Mouse (Mus musculus) limb, embryonic 11.5 days (tissue): Measurements from ENCODE around the gene Cpxm1. TPM values are rescaled to one million over a fixed set of nuclear protein-coding genes. Genes with fewer than 3 reads are reported as not detected.
A peak's percentile ranks its signal among the peaks of the same experiment; 100 is the strongest.

Experiments used
- ATAC-seq: fragments of 200-750 bp; cut with Nextera tagmentation; 2 replicates; pipeline ENCODE4 v1.8.0; 2017; ENCODE audit warnings: low read depth; ENCODE audit not compliant: insufficient number of reproducible peaks, low FRiP score, low TSS enrichment
- DNase-seq: peaks from one replicate; pipeline ENCODE4 v3.0.0-alpha.2; 2015; ENCODE audit warnings: low spot score
- H3K27ac ChIP-seq: fragments of 300-500 bp; sonication (generic); replicated peaks from 2 replicates; pipeline ENCODE4 v1.5.1; 2014; ENCODE audit warnings: low read depth, mild to moderate bottlenecking, low read length
- H3K27me3 ChIP-seq: fragments of 300-500 bp; sonication (generic); 2 replicates; pipeline ENCODE4 v1.6.1; 2014; ENCODE audit warnings: mild to moderate bottlenecking, low read length, mixed read lengths; ENCODE audit not compliant: control insufficient read depth, insufficient read depth
- H3K36me3 ChIP-seq: fragments of 300-500 bp; sonication (generic); 2 replicates; pipeline ENCODE4 v1.6.1; 2014; ENCODE audit warnings: mild to moderate bottlenecking, low read length, moderate library complexity, mixed read lengths; ENCODE audit not compliant: control insufficient read depth, insufficient read depth
- H3K4me1 ChIP-seq: fragments of 300-500 bp; sonication (generic); 2 replicates; pipeline ENCODE4 v1.6.1; 2014; ENCODE audit warnings: low read length, mixed read lengths; ENCODE audit not compliant: control insufficient read depth, insufficient read depth
- H3K4me2 ChIP-seq: fragments of 300-500 bp; sonication (generic); 2 replicates; pipeline ENCODE4 v1.6.1; 2014; ENCODE audit warnings: low read depth, mild to moderate bottlenecking, moderate library complexity; ENCODE audit not compliant: severe bottlenecking
- H3K4me3 ChIP-seq: fragments of 300-500 bp; sonication (generic); 2 replicates; pipeline ENCODE4 v1.5.1; 2014; ENCODE audit warnings: low read depth, low read length
- H3K9ac ChIP-seq: fragments of 300-500 bp; sonication (generic); 2 replicates; pipeline ENCODE4 v1.6.1; 2014; ENCODE audit warnings: mild to moderate bottlenecking, low read length
- H3K9me3 ChIP-seq: fragments of 300-500 bp; sonication (generic); 2 replicates; pipeline ENCODE4 v1.6.1; 2016; ENCODE audit warnings: low read length; ENCODE audit not compliant: control insufficient read depth
- WGBS: fragments of 180-500 bp; shearing (Covaris S2); extraction: QIAGEN DNeasy Blood & Tissue Kit; methylation state at CpG from one replicate; pipeline ENCODE4 v1.1.7; 2014; 5-methylcytosine and 5-hydroxymethylcytosine counted together
- polyA plus RNA-seq: library from polyadenylated mRNA; unstranded; fragments of >200 nt; fragmentation: Nextera tagmentation; extraction: Ambion mirVana; gene quantifications from 2 replicates; pipeline ENCODE4 v1.2.1, GENCODE M21; 2014

Gene Cpxm1
- polyA plus RNA-seq, 1 experiment from 2014 or later: 62.3 TPM

DNA sequence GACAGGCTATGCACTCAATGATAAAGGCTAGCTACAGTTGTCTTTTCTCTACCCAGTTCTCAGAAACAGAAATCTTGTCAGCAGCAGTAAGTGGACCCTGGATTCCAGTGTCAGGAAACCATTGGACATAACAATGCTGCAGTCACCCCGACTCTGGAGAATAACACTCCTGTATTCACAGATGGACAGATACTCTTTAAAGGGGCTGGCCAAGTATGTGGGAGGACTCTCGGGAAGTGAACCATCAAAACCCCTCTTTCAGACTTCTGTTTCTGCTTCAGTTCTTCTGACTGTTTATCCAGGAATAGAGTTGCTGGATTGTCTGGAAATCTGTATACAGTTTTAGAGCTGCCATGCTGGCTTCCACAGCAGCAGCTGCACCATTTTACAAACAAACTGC lies 32.5 kb upstream of the Cpxm1 start:
- Histone ChIP-seq H3K4me1 (0 out of 2 replicates have a peak, but pooled peaks cover 4% of the 10 kb centered on the region), H3K36me3 (peaks cover 2% of the 10 kb centered on the region; the same call in 1 of the 2 replicates), H3K4me3 (no peak overlapping the region), H3K27ac (no peak overlapping the region), H3K9me3 (no peaks in the 10 kb centered on the region), H3K4me2 (no peak overlapping the region), H3K9ac (no peak overlapping the region), H3K27me3 (no peaks in the 10 kb centered on the region)
- DNase-seq (no peak), ATAC-seq (no peak)
- WGBS: 86% methylated on average over 2 of the region's 2 CpGs

DNA sequence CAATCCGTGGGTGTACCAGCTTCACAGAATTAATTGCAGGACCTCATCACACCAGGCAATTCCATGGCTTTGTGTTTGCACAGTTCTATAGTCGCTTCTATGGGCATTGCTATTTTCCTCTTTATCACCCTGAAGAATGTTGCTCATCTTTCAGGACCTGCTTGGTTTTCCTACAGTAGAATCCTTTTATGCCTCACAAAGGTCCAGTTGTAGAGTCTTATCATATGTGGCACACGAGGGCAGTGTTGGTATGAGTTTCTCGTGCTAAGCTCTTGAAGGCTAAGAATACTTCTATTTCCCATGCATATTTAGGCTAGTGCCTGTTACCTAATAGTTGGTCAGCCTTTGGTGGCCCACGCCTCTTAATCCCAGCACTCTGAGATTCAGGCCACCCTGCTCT lies 27.7 kb upstream of the Cpxm1 start:
- no peak overlapping the region for H3K27ac ChIP-seq
- DNase-seq: no peak
- H3K36me3 ChIP-seq: peaks cover 2% of the 10 kb centered on the region; the same call in 1 of the 2 replicates
- 61% methylated on average over 5 of the region's 5 CpGs for WGBS
- peak overlapping the region; percentile 86 for H3K4me2 ChIP-seq
- H3K4me1 ChIP-seq: peaks cover 8% of the 10 kb centered on the region; the same call in 1 of the 2 replicates
- ATAC-seq: no peak
- H3K4me3 ChIP-seq: peak overlapping the region; percentile 82
- H3K9me3 ChIP-seq: no peaks in the 10 kb centered on the region
- H3K27me3 ChIP-seq: no peaks in the 10 kb centered on the region
- peak overlapping the region; percentile 89 for H3K9ac ChIP-seq

DNA sequence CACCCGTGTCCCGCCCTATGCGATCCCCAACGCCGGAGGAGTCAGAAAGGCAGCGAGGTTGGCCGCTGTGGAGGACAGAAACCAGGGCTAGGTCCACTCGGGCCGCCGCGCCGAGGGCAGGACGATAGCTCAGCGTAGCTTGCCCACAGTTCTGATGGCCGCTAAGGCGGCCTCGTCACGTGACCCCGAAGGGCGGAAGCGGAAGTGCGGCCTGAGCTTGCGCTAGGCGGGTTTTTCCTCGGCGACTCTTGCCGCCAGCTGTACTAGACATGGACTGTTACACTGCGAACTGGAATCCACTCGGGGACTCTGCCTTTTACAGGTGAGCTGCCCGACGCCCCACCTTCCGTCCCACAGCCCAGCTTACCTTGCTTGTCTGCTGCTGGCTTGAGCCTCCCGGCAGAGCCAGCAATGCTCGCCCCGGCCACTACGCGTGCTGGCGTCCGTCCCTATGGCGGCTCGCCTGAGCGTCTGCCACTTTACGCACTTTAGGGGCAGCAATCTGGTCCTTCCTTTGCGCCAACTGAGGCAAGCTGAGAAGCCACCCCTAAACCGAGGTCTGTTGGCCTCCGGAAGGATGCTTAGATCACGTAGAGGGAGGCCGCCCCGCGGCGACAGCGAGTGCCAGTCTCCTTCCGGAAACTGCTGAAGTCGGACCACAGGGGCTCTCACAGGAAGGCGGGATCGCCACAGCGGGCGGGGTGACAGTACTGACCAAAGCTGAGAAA lies 26.9 kb upstream of the Cpxm1 start, which contains the start of the genes Vps16 and Pced1a:
Gene Vps16 (plus strand): TSS at position 214 of the 728 bp plus-strand sequence.
Gene Pced1a (minus strand): TSS at position 576 of the 728 bp plus-strand sequence.
- H3K27me3 ChIP-seq: no peaks in the 10 kb centered on the region
- peak within 1 kb of the TSS; percentile 89 for H3K9ac ChIP-seq
- peak; percentile 93 for DNase-seq
- no peaks in the 10 kb centered on the region for H3K36me3 ChIP-seq
- peak; percentile 94 for ATAC-seq
- H3K27ac ChIP-seq: peak within 1 kb of the TSS; percentile 62
- H3K4me1 ChIP-seq: peaks cover 8% of the 10 kb centered on the region; the same call in 1 of the 2 replicates
- 0% methylated on average over 58 of the region's 58 CpGs for WGBS
- H3K4me3 ChIP-seq: peak within 1 kb of the TSS; percentile 82
- H3K4me2 ChIP-seq: peak within 1 kb of the TSS; percentile 86
- no peaks in the 10 kb centered on the region for H3K9me3 ChIP-seq

DNA sequence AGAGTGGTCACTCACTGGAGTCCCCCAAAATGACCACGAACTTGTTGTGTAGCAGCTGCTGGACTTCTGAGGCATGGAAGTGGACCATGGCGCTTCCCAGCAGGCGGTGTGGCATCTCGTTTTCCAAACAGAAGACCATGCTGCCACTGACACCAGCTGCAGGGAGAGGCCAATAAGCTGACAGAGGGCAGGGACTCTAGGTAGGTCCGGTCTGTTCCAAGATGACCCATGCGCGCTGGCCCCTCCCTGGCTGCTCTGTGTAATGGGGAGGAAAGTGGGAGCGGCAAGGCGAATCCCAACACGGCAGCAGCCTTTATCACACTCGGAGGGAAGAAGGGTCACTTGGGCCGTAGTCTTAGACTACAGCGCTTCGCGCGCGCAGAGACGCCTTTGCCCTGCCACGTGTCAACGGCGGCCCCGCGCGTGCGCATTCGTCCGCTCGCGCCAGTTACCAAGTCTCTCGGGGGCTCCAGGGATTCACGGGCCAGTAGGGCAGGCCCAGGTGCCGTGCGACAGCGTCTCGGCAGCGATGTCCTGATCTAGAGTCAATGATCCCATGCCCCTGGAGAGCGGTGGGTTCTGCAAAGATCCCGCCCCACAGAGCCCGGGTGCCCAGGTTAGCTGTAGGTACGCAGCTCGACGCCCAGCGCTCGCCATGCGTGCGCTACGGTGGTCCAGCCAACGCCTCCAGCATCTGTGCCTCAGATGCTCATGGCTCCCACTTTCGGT lies 26.2 kb upstream of the Cpxm1 start:
- DNase-seq: peak; percentile 87
- Histone ChIP-seq H3K27ac (peak overlapping the region; percentile 62), H3K9me3 (no peaks in the 10 kb centered on the region), H3K4me3 (peak overlapping the region; percentile 82), H3K9ac (peak overlapping the region; percentile 89), H3K27me3 (no peaks in the 10 kb centered on the region), H3K36me3 (no peaks in the 10 kb centered on the region), H3K4me2 (peak overlapping the region; percentile 86), H3K4me1 (peaks cover 8% of the 10 kb centered on the region; the same call in 1 of the 2 replicates)
- peak; percentile 76 for ATAC-seq
- 17% methylated on average over 49 of the region's 49 CpGs for WGBS

DNA sequence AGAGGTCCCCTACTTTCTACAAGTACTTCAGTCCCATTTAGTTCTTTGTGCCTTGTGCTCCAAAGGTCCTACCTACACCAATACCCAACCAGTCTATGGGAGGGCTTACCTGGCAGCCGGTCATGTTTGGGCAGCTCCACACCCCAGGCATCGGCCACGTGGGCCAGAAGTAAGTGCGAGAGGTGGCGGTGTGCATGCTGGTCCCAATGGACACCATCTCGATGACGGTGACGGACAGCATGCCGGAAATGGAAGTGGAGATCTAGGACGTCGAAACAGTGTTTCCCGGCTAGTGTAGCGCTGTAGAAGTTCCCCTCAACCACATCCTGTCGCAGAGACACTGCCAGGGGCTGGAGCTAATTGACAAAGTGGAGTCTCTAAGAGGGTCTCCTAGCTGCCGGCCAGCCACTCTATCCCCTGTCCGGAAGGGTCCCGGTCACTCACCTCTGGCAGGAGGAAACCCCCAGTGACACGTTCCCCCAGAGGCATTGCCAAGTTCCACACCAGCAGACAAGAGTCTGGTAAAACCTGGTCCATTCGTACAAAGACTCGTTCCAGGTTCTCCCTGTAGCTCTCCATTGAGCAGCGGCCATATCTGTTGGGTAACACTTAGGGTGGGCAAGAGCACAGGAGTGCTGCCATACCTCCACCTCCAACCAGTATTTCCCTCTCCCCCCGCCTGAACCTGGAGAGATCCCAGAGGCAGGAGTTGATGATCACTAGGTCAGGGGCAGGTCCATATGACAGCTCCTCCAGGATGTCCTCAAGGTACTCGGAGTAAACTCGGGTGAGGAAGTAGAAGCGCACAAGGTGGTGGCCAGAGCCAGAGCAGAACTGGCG lies 24.6 kb upstream of the Cpxm1 start:
- H3K4me1 ChIP-seq: peaks cover 8% of the 10 kb centered on the region; the same call in 1 of the 2 replicates
- no peaks in the 10 kb centered on the region for H3K27me3 ChIP-seq
- H3K27ac ChIP-seq: no peak overlapping the region
- ATAC-seq (no peak), DNase-seq (no peak)
- no peaks in the 10 kb centered on the region for H3K9me3 ChIP-seq
- WGBS: 94% methylated on average over 26 of the region's 26 CpGs
- H3K4me3 ChIP-seq: no peak overlapping the region
- H3K36me3 ChIP-seq: no peaks in the 10 kb centered on the region
- H3K4me2 ChIP-seq: no peak overlapping the region
- H3K9ac ChIP-seq: no peak overlapping the region

DNA sequence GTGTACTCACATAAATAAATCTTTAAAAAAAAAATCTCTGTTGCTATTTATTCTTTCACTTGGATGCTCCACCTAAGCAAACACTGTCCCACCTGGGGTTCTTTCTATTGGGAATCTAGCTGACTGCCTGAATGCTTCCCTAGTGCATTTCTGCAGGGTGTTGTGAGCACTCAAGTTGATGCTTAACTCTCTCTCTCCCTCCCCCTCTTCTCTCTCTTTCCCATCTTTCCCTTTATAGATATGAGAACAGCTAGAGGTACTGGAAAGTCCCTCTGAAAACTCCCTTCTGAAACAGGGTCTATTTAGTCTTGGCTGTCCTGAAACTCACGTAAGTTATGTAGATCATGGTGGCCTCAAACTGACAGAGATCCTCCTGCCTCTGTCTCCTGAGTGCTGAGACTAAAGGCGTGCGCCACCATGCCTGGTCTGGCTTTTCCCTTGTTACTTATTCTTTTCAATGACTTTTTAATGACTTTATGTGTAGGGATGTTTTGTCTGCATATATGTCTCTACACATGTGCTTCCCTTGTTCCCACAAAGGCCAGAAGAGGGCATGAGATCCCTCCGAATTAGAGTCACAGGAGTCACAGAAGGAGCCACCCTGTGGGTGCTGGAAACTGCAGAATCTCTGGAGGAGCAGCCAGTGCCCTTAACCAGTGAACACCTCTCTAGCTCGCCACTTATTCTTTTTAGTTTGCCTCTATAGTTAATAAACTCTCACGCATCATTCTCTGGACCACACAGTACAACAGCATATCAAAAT lies 16.9 kb upstream of the Cpxm1 start:
- H3K4me1 ChIP-seq: no peaks in the 10 kb centered on the region
- H3K27ac ChIP-seq: no peak overlapping the region
- no peaks in the 10 kb centered on the region for H3K9me3 ChIP-seq
- no peak overlapping the region for H3K4me2 ChIP-seq
- no peaks in the 10 kb centered on the region for H3K27me3 ChIP-seq
- ATAC-seq: no peak
- H3K9ac ChIP-seq: no peak overlapping the region
- H3K36me3 ChIP-seq: no peaks in the 10 kb centered on the region
- H3K4me3 ChIP-seq: no peak overlapping the region
- 76% methylated on average over 6 of the region's 6 CpGs for WGBS
- DNase-seq: no peak

GRCm38 (mm10) chr2:130412775-130413174 lies 15.4 kb upstream of the Cpxm1 start:
- no peak overlapping the region for H3K4me2 ChIP-seq
- no peaks in the 10 kb centered on the region for H3K27me3 ChIP-seq
- 84% methylated on average over 3 of the region's 3 CpGs for WGBS
- DNase-seq: no peak
- H3K4me3 ChIP-seq: no peak overlapping the region
- H3K36me3 ChIP-seq: no peaks in the 10 kb centered on the region
- ATAC-seq: no peak
- no peak overlapping the region for H3K27ac ChIP-seq
- H3K9me3 ChIP-seq: no peaks in the 10 kb centered on the region
- H3K9ac ChIP-seq: no peak overlapping the region
- no peaks in the 10 kb centered on the region for H3K4me1 ChIP-seq
